Mouse (Mus musculus): ENCODE data around the gene N6amt1.

N6amt1 gene

DNA sequence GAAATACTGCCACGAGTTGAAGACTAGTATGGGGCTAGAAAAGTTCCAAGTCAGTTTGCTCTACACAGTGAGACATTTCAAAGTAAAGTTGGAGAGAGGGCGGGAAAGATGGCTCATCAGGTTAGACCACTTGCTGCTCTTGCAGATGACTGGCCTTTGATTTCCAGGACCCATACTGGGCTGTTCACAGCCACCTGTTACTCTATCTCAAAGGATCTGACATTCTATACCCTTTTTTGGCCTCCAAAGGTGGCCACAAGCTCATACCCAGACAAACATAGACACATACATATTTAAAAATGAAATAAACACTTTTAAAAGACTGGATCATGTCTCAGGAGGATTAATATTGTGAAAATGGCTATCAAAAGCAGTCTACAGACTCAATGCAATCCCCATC, 30.4 kb downstream of the N6amt1 start:
- no peak for DNase-seq (ENCODE audit: low read depth, low spot score)

DNA sequence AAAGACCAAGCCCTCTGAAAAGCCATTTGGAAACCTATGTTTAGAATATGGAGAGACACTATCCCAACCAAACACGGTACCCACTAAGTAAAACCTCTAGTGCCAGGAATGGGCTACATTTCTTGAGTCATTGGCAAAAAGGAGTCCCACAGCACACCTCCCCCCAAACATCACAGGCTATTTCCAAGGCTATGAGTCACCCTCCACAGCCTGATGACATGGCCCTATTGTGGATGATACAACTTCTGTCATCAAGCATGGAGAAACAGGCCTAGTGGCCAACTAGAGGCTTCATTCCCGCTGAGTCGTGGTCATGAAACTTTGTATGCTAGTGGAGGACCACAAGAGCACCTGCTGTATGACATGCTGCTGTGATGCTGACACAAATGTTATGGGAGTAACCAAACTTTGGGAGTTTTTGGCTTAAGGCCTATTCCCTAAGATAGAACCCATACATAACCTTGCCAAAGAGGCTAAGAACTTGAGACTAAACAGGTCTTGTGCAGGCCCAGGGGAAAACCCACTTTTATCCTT, 33.5 kb downstream of the N6amt1 start:
- no peak for DNase-seq (ENCODE audit: low read depth, low spot score)

DNA sequence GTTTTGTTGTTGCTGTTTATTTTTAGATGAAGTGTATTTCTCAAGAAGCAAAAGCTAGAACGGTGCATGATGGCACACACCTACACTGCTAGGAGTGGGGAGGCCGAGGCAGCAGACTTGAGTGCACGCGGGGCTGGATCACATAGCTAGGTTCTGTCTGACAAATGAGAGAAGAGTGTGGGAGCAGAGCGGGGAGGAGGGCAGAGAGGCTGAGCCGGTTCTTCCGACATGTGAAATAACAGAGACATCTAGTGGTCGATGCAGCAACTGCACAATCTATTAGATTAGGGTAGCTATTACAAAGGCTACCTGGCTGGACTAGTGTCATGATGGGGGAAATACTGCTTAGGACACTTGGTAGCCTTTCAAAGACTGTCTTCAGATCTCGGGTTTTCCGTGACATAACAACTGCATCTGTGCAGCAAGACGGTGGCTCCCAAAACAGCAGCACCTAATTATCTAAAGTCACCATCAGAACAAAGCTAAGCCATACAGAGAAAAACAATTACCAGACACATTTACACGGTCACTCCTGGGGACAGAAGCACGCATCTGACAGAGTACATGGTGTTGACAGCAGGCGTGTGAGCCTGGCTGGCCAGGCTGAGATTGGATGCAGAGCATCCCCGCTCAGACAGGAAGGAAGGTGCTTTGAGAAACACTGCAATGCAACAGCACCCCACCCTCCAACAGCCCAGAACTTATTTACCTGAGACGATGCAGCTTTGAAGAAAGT, 40.0 kb downstream of the N6amt1 start:
- DNase-seq (ENCODE audit: low read depth, low spot score): peak; percentile 66

DNA sequence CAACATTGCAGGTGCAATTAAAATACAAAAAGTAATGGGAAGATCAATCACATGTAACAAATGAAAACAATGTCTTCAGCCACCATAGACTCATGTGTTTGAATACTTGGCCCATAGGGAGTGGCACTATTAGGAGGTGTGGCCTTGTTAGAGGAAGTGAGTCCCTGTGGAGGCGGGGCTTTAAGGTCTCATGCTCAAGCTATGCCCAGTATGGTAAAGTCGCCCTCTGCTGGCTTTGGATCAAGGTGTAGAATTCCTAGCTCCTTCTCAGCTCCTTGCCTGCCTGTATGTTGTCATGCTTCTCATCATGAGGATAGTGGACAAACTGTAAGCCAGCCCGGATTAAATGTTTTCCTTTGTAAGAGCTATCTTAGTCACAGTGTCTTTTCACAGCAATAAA, 51.0 kb downstream of the N6amt1 start:
- peak; percentile 5 for DNase-seq (ENCODE audit: low read depth, low spot score)

Data from forelimb bud, embryonic 11.5 days (tissue).